Mouse (Mus musculus): ENCODE measurements around the gene Hivep3. TPM values are rescaled to one million over a fixed set of nuclear protein-coding genes. Genes with fewer than 3 reads are reported as not detected.

The Hivep3 gene
- total RNA-seq, 1 experiment from 2014 or later: 8.5 TPM

DNA sequence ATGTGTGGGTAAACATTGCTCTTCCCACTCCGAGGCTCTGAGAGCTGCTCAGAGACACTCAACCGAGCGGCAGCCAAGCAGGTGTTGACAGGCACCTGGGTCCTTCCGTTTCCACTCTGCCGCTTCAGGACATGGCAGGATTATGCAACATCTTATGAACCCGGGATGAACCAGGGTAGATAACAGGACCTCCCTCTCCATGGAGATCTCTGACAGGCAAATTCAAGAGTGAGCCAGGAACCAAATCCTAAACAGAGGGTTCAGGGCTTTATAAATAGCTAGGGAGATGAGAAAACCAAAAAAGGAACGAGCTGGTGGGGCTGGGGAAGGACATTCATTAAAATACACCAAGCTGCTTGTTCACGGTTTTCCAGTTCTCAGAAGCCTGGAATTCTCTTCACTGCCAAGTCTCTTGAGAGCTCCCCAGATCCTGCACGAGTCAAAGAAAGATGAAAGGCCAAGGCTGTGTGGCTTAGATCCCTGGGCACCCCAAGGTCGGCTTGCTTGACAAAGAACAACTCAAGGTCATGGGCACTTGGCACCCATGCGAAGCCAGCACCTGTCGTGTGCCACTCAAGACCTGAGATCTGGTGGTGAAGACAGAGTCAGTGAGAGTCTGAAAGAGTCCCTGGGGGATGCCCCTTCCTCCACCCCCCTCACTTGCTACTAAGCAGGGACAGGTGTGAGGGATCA, 215.5 kb downstream of the Hivep3 start:
- no peak for DNase-seq

DNA sequence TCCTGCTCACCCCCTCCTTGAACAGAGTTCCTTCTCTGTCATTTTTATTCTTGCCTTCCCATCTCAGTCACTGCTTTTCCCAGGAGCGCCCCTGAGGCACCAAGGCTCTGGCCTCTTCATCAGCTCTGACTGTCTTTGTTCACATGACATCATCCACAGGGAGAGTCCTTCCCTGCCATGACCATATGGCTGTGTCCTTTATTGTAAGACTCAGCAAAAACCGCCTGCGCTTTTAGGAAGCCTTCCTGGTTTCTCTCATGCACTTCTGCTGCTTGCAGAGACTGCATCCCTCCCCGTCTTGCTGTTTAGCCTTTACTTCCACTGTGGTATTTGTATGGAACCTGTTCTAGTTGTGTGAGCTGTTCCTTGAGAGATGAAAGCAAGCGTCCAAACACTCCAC, 216.6 kb downstream of the Hivep3 start:
- DNase-seq: no peak

DNA sequence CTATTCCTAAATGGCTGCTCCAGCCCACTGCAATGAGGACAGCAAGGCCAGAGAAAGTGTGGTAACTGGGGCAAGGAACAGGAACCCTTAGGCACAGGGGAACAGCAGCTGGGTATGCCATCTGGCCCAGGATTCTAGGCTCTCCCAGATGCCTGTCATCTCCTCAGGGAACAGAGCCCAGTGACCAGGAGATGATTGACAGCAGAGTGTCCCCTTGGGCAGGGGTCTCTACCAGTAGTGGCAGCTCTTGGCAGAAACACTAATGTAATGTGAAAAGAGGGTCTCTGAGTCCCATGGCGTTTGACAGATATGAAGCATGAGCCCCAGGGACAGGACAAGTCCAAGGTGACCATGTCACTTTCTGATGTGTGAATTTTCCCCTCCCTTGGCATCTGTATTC, 217.5 kb downstream of the Hivep3 start:
- DNase-seq: no peak

DNA sequence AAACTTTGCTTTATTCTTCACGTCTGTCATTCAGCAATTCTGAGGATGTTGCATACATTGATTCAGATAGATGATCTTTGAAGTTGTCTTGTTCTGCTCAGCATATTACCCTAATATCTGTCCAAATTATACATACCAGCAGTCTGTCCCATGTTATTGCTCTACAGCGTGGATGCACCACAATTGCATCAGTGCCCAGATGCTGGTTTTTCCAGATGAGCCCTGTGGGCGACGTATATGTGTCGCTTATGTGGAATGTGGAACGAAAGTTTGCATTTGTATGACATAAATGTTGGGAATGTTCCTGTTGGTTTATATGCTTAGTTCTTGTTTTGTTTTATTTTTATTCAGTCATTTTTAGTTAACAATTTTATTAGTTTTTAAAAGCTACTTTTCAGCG, 221.4 kb downstream of the Hivep3 start:
- no peak for DNase-seq

DNA sequence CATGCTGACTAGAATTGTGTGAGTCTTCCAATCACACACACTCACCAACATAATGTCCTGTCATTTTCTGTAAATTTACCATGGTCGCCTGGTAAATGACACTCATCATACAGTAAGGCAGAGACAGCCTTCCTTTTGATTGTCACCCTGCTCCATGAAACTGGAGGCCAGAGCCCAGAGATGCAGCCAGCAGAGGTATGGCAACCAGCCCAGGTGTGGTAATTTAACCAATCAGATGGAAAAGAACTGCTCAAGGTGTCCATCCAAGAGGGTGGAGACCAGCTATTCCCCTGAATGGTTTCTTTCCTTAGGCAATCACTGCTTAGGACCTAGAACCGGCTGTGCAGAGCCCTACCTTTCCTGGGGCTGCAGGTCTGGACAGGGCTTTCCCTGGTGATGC, 224.4 kb downstream of the Hivep3 start:
- DNase-seq: no peak

DNA sequence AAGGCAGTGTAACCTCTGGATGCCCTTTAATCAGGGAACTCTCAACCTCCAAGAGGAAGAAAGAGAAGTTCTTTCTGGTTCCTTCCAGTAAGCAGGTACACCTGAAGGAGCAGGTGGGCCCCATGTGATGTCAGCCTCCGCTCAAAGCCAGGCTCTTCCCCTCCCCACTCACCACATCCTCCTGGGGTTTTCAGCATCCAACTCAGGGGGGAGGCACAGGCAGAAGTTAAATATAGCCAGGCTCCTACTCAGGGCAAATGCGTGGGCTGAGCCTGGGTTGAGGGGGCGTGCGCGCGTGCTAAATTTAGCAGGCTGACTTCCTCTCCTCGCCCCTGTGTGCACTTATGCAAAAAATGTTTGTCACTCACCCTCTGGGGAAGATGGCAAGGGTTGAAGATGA, 225.7 kb downstream of the Hivep3 start:
- DNase-seq: no peak

DNA sequence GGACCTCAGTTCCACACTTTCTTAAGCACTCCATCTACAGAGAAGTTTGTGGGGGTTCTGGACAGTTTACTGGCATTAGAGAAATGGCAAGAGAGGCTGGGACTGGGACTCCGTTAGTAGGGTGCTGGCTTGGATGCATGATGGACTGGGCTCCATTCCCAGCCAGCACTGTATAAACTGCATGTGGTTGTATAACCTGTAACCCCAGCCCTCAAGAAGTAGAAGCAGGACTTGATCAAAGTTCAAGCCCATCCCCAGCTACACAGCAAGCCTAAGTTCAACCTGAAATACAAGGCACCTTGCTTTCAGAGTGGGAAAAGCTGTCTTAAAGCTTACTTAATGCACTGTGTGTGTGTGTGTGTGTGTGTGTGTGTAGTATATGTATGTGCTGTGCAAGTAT, 226.3 kb downstream of the Hivep3 start:
- no peak for DNase-seq

DNA sequence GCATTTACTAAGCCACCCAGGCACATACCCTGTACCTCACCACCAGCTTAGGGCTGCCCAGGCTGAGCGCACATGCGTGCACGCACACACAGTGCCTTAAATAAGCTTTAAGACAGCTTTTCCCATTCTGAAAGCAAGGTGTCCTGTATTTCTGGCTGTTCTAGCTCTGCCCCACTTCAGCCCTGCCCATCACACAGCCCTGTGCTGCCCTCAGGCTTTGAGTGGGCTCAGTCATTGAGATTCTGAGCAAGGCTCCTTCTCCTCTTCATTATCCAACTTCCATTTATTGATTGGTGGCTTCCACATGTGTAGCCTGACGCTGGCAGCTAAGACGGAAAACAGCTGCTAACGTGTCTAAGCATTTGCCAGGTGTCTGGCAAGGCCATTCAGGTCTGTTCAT, 226.9 kb downstream of the Hivep3 start:
- DNase-seq: no peak

DNA sequence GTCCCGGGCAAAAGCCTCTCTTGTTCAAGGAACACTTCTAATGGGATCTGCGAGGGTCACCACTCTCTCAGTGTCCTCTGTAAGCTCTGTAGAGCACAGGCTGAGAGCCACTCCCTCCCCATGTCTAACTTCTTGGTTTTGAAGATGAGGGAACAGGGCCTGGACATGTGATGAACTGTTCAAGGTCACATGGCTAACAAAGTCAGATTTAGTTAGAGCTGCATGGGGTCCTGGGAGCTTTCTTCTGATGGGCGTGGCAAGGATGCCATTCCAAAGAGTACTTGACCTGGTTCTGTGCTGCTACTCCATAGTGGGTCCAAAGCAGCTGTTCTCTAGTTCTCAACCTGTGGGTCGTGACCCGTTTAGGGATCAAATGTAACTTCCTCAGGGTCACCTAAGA, 227.6 kb downstream of the Hivep3 start:
- DNase-seq: no peak

DNA sequence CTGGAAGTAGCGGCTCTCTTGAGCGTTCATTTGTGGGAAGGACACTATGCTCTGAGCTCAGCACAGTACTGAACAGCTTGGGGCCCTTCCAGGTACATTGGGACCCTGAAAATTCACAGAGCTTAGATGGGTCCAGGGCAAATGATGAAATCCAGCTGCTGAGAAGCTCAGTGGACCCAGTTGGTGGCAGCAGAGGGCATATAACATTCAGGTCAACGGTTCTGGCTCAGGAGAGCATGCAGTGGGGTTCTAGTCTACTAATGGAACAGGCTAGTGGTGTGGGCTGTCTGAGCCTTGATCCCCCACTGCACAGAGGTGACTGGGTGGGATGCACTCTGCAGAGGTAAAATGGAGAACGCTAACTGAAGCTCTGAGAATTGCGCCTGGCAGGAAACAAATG, 228.5 kb downstream of the Hivep3 start:
- DNase-seq: no peak

DNA sequence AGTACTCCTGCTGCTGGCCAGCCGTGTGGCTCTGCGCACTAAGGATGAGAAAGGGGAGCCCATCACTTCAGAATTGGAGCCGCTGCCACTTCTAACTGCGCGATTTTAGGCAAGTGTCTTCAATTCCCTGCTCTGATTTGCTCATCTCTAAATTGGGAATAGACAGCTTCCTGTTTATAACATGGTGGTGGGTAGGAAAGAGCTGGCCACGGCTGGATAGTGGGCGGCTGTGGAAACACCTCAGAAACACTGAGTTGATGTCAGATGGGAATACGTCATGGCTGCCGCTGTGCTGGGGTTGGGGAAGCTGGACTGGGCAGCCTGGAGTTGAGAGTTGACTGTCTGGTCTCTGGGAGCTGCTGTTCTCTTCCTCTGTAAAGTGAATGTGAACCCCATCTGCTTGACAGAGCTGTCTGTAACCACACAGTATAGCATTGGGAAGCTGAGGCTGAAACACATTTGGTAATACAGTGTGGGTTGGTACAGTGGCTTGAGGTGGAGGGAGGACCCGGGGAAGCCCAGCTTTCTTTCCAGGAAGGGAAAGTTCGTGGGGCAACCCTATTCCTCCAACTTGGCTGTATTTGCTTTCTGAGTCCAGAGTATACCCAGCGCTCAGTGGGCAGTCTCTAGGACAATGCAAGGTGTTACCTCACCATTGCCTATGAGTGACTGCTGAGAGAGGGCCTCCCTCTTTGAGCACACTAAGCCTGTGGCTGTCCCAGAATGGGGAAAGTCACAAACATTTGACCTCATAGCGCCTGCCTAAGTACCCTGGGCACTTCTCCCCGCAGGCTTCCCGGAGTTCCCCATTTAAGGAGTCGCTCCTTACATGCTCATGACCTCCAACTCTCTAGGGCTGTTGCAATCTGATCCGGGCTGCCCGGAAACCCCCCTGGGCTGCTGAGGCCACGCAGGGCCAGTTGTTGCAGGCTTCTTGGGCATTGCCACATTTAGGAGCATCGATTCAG, 232.8 kb downstream of the Hivep3 start:
- DNase-seq: no peak

DNA sequence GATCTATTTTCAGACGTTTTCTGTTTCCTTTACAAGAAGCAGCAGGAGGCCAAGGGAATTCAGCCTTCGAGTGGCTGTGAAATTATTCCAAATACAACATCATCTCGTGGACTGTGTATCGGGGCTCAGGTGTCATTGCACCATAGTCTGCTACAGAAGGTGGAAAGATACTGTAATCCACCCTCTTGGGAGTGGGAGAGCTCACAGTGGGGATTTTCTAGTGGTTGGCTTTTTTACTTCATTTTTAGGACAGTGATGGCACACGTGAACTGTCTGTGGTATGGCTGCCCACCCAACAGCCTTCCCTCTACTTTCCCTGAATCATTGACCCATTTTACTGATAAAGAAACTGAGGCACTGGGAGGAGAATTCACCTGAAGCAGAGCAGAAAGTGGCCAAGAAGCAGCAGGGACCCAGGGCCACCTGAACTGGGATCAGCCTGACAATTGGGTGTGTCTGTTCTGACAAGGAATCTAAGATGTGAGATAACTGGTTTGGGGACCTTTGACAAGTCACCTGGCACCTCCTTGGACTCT, 233.6 kb downstream of the Hivep3 start:
- DNase-seq: no peak

DNA sequence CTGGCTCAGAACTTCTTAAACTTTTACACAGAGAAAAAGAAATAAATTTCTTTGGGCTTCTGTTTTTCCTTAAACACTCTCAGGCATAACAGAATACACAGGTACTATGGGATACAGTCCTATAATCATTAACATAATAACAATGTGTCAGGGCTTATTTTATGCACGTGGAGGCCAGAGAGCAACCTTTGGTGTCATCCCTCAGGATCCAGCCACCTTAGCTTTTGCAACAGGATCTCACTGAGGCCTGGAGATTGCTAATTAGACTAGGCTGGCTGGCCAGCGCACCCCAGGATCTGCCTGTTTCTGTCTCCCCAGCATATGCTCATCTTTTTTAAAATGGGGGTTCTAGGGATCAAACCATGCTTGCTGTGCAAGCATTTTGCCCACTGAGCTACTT, 234.1 kb downstream of the Hivep3 start:
- no peak for DNase-seq

DNA sequence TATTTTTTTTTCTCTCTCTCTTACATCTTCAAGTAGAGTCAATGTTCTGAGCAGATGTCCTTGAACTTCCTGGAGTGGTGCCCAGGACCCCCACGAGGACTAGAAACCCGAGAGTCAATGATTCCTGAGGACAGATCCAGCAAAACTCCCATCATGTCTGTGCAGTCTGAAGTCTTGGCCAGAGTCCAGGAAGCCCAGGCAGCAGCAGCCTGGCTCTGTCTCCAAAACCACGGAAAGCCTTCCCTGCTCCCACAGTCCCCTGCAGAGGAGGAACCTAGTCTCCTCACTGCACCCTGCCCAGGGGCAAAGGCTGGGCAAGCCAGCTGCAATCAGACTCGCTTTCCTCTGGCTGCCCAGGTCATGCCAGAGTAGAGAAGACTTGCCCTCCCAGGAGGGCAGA, 234.5 kb downstream of the Hivep3 start:
- DNase-seq: peak; percentile 39

DNA sequence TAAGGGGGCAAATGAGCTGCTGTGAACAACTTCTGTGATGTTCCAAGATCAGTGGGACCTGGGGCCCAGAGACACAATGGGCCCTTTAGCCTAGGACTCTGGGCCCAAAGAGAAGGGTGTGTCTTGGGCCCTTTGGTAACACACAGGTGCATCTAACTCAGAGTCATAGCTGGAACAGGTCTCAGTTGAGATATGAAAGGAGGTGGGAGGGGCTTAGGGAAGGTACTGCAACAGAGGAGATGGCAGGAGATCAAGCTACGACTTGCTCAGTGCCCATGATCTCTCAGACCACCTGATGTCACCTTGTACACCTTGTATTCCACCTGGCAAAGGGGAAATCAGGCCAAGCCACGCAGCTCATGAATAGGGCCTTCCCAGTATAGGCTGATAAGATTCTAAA, 235.3 kb downstream of the Hivep3 start:
- no peak for DNase-seq

DNA sequence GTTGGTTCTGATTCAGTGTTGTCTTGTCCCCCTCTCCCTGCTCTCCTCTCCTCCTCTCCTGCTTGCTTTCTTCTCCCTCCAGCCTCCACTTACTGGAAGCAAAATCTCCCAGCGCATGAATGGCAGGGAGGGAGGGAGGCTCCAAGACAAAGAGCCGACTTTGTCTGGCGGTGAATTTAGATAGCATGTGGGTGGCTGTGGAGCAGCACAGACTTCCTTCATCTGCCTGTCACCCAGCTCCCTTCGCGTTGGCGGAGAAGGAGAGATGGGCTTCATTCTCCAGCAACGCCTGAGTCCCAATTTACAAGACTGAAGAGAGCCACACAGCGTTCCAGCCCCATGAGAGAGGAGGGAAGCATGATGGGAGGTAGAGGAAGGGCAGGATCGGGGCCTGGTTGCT, 236.6 kb downstream of the Hivep3 start:
- no peak for DNase-seq

DNA sequence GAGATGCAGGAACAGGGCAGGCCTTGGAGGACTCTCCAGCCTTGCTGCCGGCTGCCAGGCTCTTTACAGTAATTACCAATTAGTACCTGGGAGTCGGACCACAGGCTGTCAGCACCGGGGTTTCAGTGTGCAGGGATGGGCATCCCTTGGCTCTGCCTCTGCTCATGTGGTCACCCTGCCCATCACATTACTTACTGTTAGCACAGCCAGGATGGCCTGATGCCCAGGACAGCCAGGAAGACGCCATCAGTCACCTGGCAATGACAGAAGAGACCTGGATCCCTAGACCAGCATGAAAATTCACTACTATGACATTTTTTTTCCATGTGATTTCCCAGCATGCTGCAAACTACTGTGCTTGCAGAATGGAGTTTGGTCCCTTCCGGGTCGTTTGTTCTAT, 238.8 kb downstream of the Hivep3 start:
- DNase-seq: no peak

DNA sequence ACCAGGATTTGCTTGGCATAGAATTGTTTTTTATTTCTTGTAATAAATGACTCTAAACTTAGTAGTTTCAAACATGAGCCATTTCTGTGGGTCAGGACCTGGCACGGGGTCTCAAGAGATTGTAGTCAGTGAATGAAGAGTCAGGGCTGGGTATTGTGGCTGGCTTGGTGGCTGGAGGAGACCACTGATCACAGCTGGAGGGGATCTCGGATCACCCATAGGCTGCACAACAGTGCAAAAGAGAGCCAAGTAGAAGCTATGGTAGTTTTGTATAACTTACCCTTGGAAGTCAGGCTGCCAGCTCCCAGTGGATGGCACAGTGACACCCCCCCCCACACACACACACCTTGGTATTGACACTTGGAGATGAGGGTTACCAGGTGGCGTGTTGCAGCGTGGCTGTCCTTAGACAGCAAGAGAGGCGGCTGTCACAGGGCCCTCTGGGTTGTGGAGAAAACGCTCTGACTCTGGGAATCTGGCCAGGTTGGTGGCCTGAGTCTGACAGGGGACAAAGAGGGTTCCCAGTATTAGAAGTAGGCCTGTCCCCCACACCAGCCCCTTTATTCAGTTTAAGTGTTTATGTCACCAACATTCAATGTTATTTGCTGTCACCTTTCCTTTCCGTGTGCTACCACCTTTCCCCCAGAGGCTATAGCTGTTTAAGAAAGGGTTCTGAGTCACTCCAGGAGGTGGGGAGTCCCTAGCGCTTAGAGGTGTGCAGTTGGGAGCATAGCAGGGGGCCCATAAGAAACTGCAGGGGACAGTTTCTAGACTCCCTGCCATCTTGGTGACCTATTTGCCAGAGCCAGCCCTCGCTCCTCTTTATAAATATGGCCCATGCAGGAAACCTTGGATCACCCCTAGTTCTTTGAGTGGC, 240.4 kb downstream of the Hivep3 start:
- DNase-seq: no peak

DNA sequence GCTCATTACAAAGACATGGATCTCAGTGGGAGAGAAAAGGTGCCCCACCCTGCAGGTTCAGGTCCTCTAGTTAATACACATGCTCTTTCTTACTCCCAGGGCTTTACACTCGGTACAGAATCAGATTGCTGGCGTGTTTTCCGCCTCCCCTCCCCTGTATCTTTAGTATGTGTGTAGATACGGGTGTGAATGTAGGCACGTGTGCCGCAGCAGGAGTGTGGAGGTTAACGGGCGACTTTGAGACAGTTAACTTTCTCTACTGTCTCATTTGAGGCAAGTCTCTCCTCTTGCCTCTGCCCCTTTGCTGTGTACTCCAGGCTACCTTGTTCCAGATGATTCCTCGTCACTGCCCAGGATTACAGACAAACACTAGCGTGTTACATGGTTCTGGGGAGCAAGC, 241.7 kb downstream of the Hivep3 start:
- no peak for DNase-seq

DNA sequence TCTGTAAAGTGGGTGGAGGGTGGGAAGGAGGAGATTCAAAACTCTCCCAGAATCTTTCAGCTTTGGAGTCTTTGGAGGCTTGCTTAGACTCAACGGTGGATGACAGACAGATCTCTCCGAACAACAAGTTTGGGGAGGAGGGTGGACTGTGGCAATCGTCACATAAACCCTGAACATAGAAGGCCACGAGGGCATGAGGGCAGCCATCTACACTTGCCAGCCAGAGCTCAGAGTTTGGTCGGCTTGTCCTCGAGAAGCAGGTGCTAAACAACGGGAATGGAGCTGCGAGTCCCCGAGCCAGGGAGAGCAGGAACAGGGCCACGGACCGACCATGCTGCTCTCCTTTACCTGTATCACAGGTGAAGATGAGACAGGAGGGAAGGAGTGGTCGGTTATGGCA, 242.2 kb downstream of the Hivep3 start:
- no peak for DNase-seq

DNA sequence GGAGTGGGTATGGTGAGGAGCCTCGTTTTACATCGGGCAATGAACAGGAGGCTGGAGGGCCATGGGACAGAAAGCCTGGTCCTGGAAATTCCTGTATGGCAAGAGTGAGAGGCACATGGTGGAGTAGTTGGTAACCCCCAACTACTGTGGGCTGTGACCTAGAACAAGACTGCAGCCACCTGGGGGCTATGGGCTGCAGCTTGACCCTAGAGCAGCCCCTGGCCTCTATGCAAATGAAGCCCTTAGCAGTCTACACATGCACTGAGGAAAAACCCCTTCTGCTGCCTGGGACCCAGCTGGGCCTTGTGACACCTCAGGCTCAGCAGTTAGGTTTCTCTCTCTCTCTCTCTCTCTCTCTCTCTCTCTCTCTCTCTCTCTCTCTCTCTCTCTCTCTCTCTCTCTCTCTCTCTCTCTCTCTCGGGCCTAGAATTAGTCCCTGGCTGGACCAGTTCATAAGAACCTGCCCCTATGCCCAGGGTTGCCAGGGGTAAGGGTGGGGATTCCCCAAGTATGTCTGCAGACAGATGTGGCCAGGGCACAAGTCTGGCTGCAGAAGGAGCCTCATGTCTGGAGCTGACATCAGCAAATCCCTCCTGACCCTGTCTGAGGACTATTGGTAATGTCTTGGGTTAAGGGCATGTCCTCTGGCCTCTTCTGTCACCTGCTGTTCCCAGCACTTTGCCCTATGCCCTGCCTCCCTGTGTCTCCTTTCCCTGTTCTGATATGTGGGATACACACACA, 243.0 kb downstream of the Hivep3 start:
- DNase-seq: no peak
